Mouse (Mus musculus): ENCODE results near the gene Sync.

The Sync gene

DNA sequence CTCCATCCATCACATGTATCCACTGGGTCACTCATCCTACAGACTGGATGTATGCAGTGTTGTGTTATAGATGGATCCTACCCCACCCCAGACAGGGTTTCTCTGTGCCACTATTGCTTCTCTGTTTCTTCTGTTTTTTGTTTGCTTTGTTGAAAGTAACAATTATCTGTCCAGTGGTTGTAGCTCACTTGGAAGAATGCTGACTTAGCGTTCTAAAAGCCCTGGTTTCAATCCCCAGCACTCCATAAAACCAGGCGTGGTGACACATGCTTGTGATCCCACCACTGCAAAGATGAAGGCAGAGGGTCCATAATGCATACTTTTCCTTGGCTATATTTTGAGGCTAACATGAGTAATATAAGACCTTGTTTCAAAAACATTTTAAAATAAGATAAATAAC, 55.3 kb downstream of the Sync start:
- in situ Hi-C loops (cut with MboI; ENCODE audit: low pct_unique_long_range_greater_than_20kb in 1 of 2, low sequenced_read_pairs in 2 of 2, unreplicated experiment in 1 of 2): loop anchor here in 1 of 2 experiments (5.0 kb wide), 1 partner anchor 115 kb away; no protein-coding TSS in a partner anchor

DNA sequence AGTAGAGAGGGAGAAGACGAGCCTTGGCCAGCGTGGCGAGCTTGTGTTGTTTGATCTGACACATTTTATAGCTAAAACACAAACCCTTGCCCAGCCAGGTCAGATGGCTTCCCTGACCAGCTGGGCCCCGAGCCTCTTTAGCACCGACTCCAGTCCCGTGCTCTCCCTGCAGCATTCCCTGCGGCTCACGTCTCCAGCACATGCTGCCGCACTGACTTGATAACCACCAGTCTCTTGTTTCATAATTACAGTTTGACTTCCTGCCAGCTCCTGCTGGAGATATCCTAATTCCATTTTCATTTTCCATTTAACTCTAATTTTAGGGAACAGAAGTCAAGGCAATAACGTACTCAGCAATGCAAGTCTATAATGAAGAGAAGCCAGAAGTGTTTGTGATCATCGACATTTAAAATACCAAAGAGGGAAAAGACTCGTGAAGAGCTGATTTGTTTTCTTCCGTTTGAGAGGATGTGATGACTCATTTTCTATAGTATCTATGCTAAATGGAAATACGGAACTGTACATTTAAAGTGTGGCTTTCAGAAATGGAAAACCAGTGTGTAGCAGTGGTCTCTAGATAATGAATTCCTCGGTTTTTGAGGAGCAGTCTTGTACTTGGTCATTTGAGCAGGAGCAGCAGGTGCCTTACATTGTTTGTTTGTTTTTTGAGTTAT, 59.2 kb downstream of the Sync start:
- in situ Hi-C loops (cut with MboI; ENCODE audit: low pct_unique_long_range_greater_than_20kb in 1 of 2, low sequenced_read_pairs in 2 of 2, unreplicated experiment in 1 of 2): no loop called here

DNA sequence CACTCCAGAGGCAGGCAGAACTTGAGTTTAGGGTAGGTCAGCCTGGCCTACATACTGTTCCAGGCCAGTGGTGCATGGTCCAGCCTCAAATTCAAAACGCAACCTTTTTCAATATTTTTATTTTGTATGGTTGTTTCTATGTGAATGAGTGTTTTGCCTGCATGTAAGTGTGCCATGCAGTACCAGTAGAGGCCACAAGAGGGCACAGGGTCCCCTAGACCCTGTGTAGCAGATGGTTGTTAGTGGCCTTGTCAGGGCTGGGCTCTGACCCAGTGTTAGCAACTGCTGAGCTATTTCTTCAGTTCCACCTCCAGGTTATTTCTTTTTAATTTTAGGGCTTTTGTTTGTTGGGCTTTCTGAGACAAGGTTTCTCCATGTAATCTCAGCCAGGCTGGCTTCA, 63.2 kb downstream of the Sync start:
- in situ Hi-C loops (cut with MboI; ENCODE audit: low pct_unique_long_range_greater_than_20kb in 1 of 2, low sequenced_read_pairs in 2 of 2, unreplicated experiment in 1 of 2): loop anchor here in 1 of 2 experiments (5.0 kb wide), 1 partner anchor 107 kb away; no protein-coding TSS in a partner anchor

DNA sequence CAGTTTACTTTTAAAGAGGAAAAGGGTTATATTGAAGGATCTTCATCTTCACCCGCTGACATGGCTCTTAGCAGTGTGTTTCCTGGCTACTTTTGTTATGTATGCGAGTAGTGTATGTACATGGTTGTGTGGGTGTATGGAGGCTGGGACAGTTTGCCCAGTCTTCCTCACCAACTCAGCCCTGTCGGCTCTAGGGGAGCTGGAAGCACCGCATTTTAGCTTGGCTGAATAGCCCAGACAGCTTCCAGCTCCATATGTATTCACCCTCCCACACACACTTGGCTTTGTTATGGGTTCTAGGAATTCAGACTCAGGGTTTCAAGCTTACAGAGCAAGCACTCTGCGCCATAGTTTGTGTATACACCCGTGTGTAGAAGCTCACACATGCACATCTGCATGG, 63.7 kb downstream of the Sync start:
- in situ Hi-C loops (cut with MboI; ENCODE audit: low pct_unique_long_range_greater_than_20kb in 1 of 2, low sequenced_read_pairs in 2 of 2, unreplicated experiment in 1 of 2): loop anchor here in 1 of 2 experiments (5.0 kb wide), 1 partner anchor 106 kb away; no protein-coding TSS in a partner anchor

DNA sequence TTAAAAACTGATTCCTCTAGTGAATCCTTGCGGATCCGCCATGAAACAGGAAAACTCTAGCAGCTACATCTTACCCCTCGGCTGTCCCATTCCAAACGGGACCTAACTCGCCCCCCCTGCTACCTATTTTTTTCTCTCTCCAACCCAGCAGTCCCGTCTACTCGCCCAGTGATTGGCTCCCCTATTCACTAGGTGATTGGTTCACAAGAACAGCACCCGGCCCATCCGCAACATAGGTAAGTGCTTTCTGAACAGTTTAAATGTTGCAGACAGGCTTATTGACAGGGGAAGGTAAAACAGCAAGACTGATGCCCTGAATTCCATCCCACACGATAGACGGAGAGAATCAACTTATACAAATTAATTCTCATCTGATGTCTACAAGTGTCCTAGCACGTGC, 65.8 kb downstream of the Sync start:
- in situ Hi-C loops (cut with MboI; ENCODE audit: low pct_unique_long_range_greater_than_20kb in 1 of 2, low sequenced_read_pairs in 2 of 2, unreplicated experiment in 1 of 2): loop anchor here in 1 of 2 experiments (5.0 kb wide), 1 partner anchor 104 kb away; no protein-coding TSS in a partner anchor

DNA sequence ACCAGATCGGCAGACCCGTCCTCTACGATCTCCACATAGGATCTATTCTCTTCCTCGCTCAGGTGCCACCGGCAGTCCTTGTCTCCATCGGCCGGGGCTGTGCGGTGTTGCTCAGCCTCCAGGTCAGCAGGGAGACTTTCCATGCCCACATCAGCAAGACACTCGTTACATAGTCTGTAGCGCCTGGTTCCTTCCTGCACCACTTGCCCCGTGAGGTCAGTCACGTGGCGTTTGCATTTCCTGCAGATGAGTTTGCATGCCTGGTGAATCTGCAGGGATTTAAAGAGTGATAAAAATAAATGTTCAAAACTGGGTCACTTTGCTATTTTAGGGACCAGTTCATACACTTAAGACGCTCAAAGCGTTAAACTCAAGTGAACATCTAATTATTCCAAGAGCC, 66.8 kb downstream of the Sync start:
- in situ Hi-C loops (cut with MboI; ENCODE audit: low pct_unique_long_range_greater_than_20kb in 1 of 2, low sequenced_read_pairs in 2 of 2, unreplicated experiment in 1 of 2): loop anchor here in 1 of 2 experiments (5.0 kb wide), 1 partner anchor 103 kb away; no protein-coding TSS in a partner anchor

DNA sequence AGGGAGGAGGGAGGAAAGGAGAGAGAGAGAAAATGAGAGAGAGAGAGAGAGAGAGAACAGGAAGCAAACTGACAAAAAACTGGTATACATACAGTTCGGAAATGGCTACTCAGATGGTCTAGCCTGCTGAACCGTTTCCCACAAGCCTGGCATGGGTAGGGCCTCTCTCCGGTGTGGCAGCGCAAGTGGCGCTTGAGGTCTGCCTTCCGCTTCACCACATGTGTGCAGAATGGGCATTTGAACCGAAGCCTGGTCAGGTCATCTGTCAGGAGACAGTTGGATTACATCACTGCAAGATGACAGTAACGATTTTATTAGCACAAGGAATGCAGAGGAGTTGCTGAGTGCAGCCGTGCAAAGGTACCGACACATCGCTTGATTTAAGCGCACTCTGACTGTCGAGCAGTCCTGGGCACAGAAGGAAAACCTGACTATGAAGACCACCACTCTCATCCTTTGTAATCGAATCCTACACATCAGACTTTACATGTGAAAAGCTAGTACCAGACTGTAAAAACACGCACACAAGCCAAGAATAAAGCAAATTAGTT, 70.3 kb downstream of the Sync start:
- in situ Hi-C loops (cut with MboI; ENCODE audit: low pct_unique_long_range_greater_than_20kb in 1 of 2, low sequenced_read_pairs in 2 of 2, unreplicated experiment in 1 of 2): no loop called here
